In the genomic region with DNA sequence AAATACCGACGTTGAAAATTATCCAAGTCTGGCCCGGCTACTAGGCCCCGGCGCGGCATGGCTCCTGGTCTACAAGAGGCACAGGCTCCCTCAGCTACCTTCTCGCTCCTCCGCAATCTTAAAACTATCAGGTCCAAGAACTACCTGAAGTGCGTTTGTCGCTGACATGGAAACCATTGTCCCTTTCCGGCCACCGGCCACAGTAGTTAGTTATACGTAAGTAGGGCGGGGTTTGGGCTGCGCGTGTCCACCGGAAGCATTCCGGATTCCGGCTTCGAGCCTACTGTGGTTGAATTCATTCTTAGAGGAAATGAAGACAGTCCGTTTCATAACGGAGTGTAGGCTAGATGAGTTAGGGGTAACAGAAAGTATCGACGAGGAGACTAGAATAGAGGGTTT, we compare ENCODE assay signal across 8 mouse cellular contexts. TPM values are rescaled to one million over a fixed set of nuclear protein-coding genes. Genes with fewer than 3 reads are reported as not detected.
DNase-seq lines count a peak whose midpoint lies in the region; ATAC-seq lines count a peak whose summit lies in the region.
"Not testable (repeated sequence)": the region's sequence is repeated elsewhere in the genome, so short reads cannot be mapped to it uniquely, and the experiment has no call there.

TSS of gene Naa38 (plus strand) at position 253 of the 399 bp plus-strand sequence.
TSS of gene Cyb5d1 (minus strand) at position 397 of the 399 bp plus-strand sequence.

- peaks cover 23% of the 10 kb centered on the region for H3K36me3 ChIP-seq in forebrain, embryonic 10.5 days (replicated peaks)
- peaks cover 12% of the 10 kb centered on the region for H3K36me3 ChIP-seq in heart, embryonic 14.5 days (ENCODE audit: control insufficient read depth, insufficient read depth, low read length)
- H3K36me3 ChIP-seq in liver, embryonic 13.5 days: peaks cover 10% of the 10 kb centered on the region
- H3K36me3 ChIP-seq in stomach, embryonic 14.5 days (ENCODE audit: control insufficient read depth, insufficient read depth, low read length): not testable (repeated sequence)

- not testable (repeated sequence) for H3K27me3 ChIP-seq in forebrain, embryonic 10.5 days (ENCODE audit: poor library complexity, severe bottlenecking); heart, embryonic 14.5 days (ENCODE audit: control insufficient read depth, insufficient read depth, low read length); liver, embryonic 13.5 days; stomach, embryonic 14.5 days (ENCODE audit: control insufficient read depth, insufficient read depth, low read length)

- H3K27ac ChIP-seq in brown adipose tissue, adult 24 weeks (replicated peaks; ENCODE audit: low read depth, low read length): peak within 1 kb of the TSS; percentile 99
- H3K27ac ChIP-seq in forebrain, embryonic 10.5 days: peak within 1 kb of the TSS; percentile 99
- peak within 1 kb of the TSS; percentile 95 to 97 for H3K27ac ChIP-seq in heart, embryonic 14.5 days (replicated peaks in 1 of 2; ENCODE audit: control insufficient read depth in 1 of 2, insufficient read depth in 1 of 2, low read depth in 2 of 2, low read length in 2 of 2)
- H3K27ac ChIP-seq in liver, embryonic 13.5 days: peak within 1 kb of the TSS; percentile 94
- peak within 1 kb of the TSS; percentile 90 for H3K27ac ChIP-seq in stomach, embryonic 14.5 days (ENCODE audit: low read length)

- peak; percentile 87 to 88 for DNase-seq in B cell, adult 2 months
- peak; percentile 87 for DNase-seq in forebrain, embryonic 10.5 days (ENCODE audit: extremely low spot score, low spot score)
- peak; percentile 95 for DNase-seq in kidney, postnatal 14 days
- DNase-seq in liver, embryonic 13.5 days: peak; percentile 86
- DNase-seq in natural killer cell, adult 2 months (ENCODE audit: low spot score in 2 of 2): peak; percentile 91 to 93

- H3K4me1 ChIP-seq in brown adipose tissue, adult 24 weeks (ENCODE audit: control insufficient read depth, insufficient read depth, insufficient read length, low read length): not testable (repeated sequence)
- peaks cover 50% of the 10 kb centered on the region for H3K4me1 ChIP-seq in forebrain, embryonic 10.5 days
- peaks cover 17 to 21% of the 10 kb centered on the region in 2 experiments for H3K4me1 ChIP-seq in heart, embryonic 14.5 days (ENCODE audit: control insufficient read depth in 2 of 2, insufficient read depth in 2 of 2, low read length in 2 of 2)
- peaks cover 44% of the 10 kb centered on the region for H3K4me1 ChIP-seq in liver, embryonic 13.5 days (replicated peaks)
- H3K4me1 ChIP-seq in stomach, embryonic 14.5 days (ENCODE audit: control insufficient read depth, insufficient read depth, low read length): peaks cover 36% of the 10 kb centered on the region; the same call in 1 of the 2 replicates

- peak within 1 kb of the TSS; percentile 83 for H3K9ac ChIP-seq in heart, embryonic 14.5 days (ENCODE audit: low read length)
- H3K9ac ChIP-seq in liver, embryonic 13.5 days: peak within 1 kb of the TSS; percentile 87
- peak within 1 kb of the TSS; percentile 49 for H3K9ac ChIP-seq in stomach, embryonic 14.5 days (replicated peaks; ENCODE audit: low read depth, low read length)

- under 1% methylated on average over 24 of the region's 24 CpGs for WGBS in forebrain, embryonic 10.5 days
- WGBS in heart, embryonic 14.5 days: under 1% methylated on average over 24 of the region's 24 CpGs
- under 1% methylated on average over 24 of the region's 24 CpGs for WGBS in liver, embryonic 13.5 days (ENCODE audit: insufficient replicate concordance)
- WGBS in stomach, embryonic 14.5 days: under 1% methylated on average over 21 of the region's 24 CpGs

- peak; percentile 59 for ATAC-seq in heart, embryonic 14.5 days (ENCODE audit: insufficient number of reproducible peaks, insufficient read depth, low FRiP score, low read depth)
- ATAC-seq in liver, embryonic 13.5 days (ENCODE audit: low read depth): peak; percentile 75
- peak; percentile 80 for ATAC-seq in stomach, embryonic 14.5 days (ENCODE audit: insufficient number of reproducible peaks, insufficient read depth, low FRiP score, low read depth)

- peak within 1 kb of the TSS; percentile 85 for H3K4me3 ChIP-seq in brown adipose tissue, adult 24 weeks (ENCODE audit: insufficient read depth, low read depth, low read length)
- peak within 1 kb of the TSS; percentile 73 for H3K4me3 ChIP-seq in forebrain, embryonic 10.5 days
- peak within 1 kb of the TSS; percentile 59 to 83 for H3K4me3 ChIP-seq in heart, embryonic 14.5 days (ENCODE audit: control insufficient read depth in 1 of 2, insufficient read depth in 1 of 2, low read depth in 1 of 2, low read length in 2 of 2)
- peak within 1 kb of the TSS; percentile 74 for H3K4me3 ChIP-seq in liver, embryonic 13.5 days (replicated peaks)
- H3K4me3 ChIP-seq in stomach, embryonic 14.5 days (ENCODE audit: low read depth, low read length): peak within 1 kb of the TSS; percentile 61

- H3K4me2 ChIP-seq in heart, embryonic 14.5 days (ENCODE audit: low read length): peak within 1 kb of the TSS; percentile 83
- peak within 1 kb of the TSS; percentile 91 for H3K4me2 ChIP-seq in liver, embryonic 13.5 days
- peak within 1 kb of the TSS; percentile 76 for H3K4me2 ChIP-seq in stomach, embryonic 14.5 days (replicated peaks; ENCODE audit: low read depth, low read length)

- not testable (repeated sequence) for H3K9me3 ChIP-seq in forebrain, embryonic 10.5 days; heart, embryonic 14.5 days (ENCODE audit: control insufficient read depth, low read length); liver, embryonic 13.5 days (replicated peaks); stomach, embryonic 14.5 days (ENCODE audit: control insufficient read depth, low read depth, low read length)

RNA-seq across cellular contexts. Expression of gene Naa38, which starts in this region (rescaled TPM):
- polyA plus RNA-seq in brown adipose tissue, adult 24 weeks (2012; ENCODE audit: insufficient read depth, insufficient read length, missing spikeins): 249 and 290 TPM in 2 replicates
- polyA plus RNA-seq in forebrain, embryonic 10.5 days (2016; fragmentation: Nextera tagmentation; extraction: Ambion mirVana): 131 and 136 TPM in 2 replicates
- polyA plus RNA-seq in heart, embryonic 14.5 days (2014; fragmentation: Nextera tagmentation; extraction: Ambion mirVana): 158 and 174 TPM in 2 replicates
- polyA plus RNA-seq in liver, embryonic 13.5 days (2015; fragmentation: Nextera tagmentation; extraction: Ambion mirVana): 102 and 105 TPM in 2 replicates
- 158 and 177 TPM in 2 replicates for polyA plus RNA-seq in stomach, embryonic 14.5 days (2014; fragmentation: Nextera tagmentation; extraction: Ambion mirVana)

RNA-seq across cellular contexts. Expression of gene Cyb5d1, which starts in this region (rescaled TPM):
- 16.1 and 18.9 TPM in 2 replicates for polyA plus RNA-seq in brown adipose tissue, adult 24 weeks (2012; ENCODE audit: insufficient read depth, insufficient read length, missing spikeins)
- 47.3 and 54.6 TPM in 2 replicates for polyA plus RNA-seq in forebrain, embryonic 10.5 days (2016; fragmentation: Nextera tagmentation; extraction: Ambion mirVana)
- polyA plus RNA-seq in heart, embryonic 14.5 days (2014; fragmentation: Nextera tagmentation; extraction: Ambion mirVana): 19.9 and 22.1 TPM in 2 replicates
- polyA plus RNA-seq in liver, embryonic 13.5 days (2015; fragmentation: Nextera tagmentation; extraction: Ambion mirVana): 10.3 and 13.0 TPM in 2 replicates
- polyA plus RNA-seq in stomach, embryonic 14.5 days (2014; fragmentation: Nextera tagmentation; extraction: Ambion mirVana): 15.0 and 23.5 TPM in 2 replicates

Comparison
In these comparisons a context has a peak if more than half of its experiments do, and no peak if none do; other contexts are left out.
1. Peak in every context shown above with its lines: DNase-seq, ATAC-seq, H3K4me3 ChIP-seq and H3K27ac ChIP-seq.